Mouse (Mus musculus) spleen, adult 2 months (tissue): Measurements from ENCODE around the gene Gsk3a.

Experiments
- CTCF ChIP-seq: fragments of 200-500 bp; IDR thresholded peaks from 2 replicates; pipeline ENCODE4 v1.5.1; 2011; ENCODE audit warnings: mild to moderate bottlenecking, inconsistent platforms; ENCODE audit not compliant: insufficient read depth, insufficient read length, insufficient replicate concordance; ENCODE audit errors: extremely low read depth
- POLR2A ChIP-seq: fragments of 200-500 bp; IDR thresholded peaks from 2 replicates; pipeline ENCODE4 v1.6.1; 2011; ENCODE audit warnings: low read depth, low read length, inconsistent platforms

DNA sequence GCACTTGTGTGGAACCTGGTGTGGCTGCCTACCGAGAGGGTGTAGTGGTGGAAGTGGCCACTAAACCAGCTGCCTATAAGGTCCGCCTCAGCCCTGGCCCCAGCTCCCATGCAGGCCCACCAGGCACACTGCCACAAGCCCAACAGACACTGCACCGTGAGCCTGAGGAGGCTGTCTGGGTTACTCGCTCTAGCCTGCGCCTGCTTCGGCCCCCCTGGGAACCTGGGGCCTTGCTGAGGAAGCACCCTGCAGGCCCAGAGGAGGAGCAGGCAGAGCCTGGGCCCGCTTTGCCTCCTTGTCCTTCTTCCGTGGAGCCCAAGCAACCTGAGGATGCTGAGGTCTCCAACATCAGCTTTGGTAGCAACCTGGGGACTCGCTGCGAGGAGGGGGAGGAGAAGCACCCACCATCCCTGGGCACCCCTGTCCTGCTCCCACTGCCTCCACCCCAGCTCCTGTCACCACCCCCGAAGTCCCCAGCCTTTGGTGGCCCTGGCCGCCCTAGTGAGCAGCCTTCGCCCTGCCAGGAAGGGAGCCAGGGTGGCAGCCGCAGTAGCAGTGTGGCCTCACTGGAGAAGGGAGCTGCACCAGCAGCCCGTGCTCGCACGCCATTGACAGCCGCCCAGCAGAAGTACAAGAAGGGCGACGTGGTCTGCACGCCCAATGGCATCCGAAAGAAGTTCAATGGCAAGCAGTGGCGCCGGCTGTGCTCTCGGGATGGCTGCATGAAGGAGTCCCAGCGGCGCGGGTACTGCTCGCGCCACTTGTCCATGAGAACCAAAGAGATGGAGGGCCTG lies 34.2 kb upstream of the Gsk3a start:
- TF ChIP-seq CTCF (no peak), POLR2A (no peak)
